Mouse (Mus musculus): Measurements from ENCODE around the gene Ppp4r1.

- no peak for TF ChIP-seq CTCF (IDR thresholded peaks at IDR 0.05; ENCODE audit: low read depth)
- no peak for TF ChIP-seq EP300 (IDR thresholded peaks at IDR 0.05; ENCODE audit: low read depth)
Observed at GRCm38 (mm10) chr17:65886571-65886970, 104.2 kb downstream of the Ppp4r1 start.
